Mouse (Mus musculus) liver, adult 2 months (tissue): ENCODE results near the gene Olfr691.

Experiments used
- CTCF ChIP-seq: fragments of 200-500 bp; IDR thresholded peaks from 2 replicates; pipeline ENCODE4 v1.5.1; 2011; ENCODE audit warnings: low read depth, low read length, control low read depth
- POLR2A ChIP-seq: fragments of 200-500 bp; IDR thresholded peaks from 2 replicates; pipeline ENCODE4 v1.6.1; 2011; ENCODE audit warnings: low read length, control low read depth; ENCODE audit not compliant: insufficient read depth; ENCODE audit errors: extremely low read depth

DNA sequence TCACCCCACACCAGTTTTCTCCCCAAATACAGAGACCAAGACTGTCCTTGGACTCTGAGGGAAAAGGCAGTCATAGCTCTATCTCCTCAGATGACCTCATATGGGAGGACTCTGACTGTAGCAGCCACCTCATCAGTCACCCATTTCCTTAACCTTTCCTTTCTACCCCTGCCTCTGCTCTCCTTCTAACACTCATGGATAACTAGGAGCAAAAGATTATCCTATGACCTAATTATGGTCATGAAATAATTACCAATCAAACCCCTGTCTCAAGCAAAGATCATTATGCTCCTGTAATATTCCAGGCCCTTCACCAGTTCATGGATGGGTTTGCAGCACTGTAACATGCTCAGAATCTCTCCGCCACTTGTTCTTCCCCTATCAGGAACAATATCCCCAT is 25.9 kb upstream of the Olfr691 start, which contains the start of gene Olfr692:
- no peak for TF ChIP-seq CTCF
- no peak for TF ChIP-seq POLR2A
